Mouse (Mus musculus): ENCODE data around the gene Ccdc180. TPM values are rescaled to one million over a fixed set of nuclear protein-coding genes. Genes with fewer than 3 reads are reported as not detected.

Gene Ccdc180
- polyA plus RNA-seq, 1 experiment from 2014 or later = not detected

- Histone ChIP-seq H3K9me3 (no peaks in the 10 kb centered on the region), H3K4me3 (peak overlapping the region; percentile 3; the same call in 1 of the 2 replicates), H3K4me1 (peaks cover 6% of the 10 kb centered on the region; the same call in 1 of the 2 replicates), H3K4me2 (replicated peaks) (peak overlapping the region; percentile 29), H3K9ac (replicated peaks) (no peak overlapping the region), H3K36me3 (no peaks in the 10 kb centered on the region), H3K27ac (replicated peaks) (no peak overlapping the region), H3K27me3 (peaks cover 9% of the 10 kb centered on the region)
- ATAC-seq (ENCODE audit: low FRiP score, low read depth) = no peak
- WGBS = 20% methylated on average over 24 of the region's 24 CpGs
Observed at GRCm38 (mm10) chr4:45869021-45869815, 20.9 kb upstream of the Ccdc180 start.

GRCm38 (mm10) chr4:45872147-45872546 is 18.0 kb upstream of the Ccdc180 start:
- no CpG with 5 or more reads among the region's 2 CpGs for WGBS
- Histone ChIP-seq H3K27me3 (peaks cover 9% of the 10 kb centered on the region), H3K27ac (replicated peaks) (no peak overlapping the region), H3K36me3 (no peaks in the 10 kb centered on the region), H3K4me2 (replicated peaks) (no peak overlapping the region), H3K4me3 (no peak overlapping the region), H3K9ac (replicated peaks) (no peak overlapping the region), H3K9me3 (peaks cover 6% of the 10 kb centered on the region; the same call in 1 of the 2 replicates), H3K4me1 (peaks cover 6% of the 10 kb centered on the region; the same call in 1 of the 2 replicates)
- ATAC-seq (ENCODE audit: low FRiP score, low read depth) = no peak

- Histone ChIP-seq H3K4me1 (no peaks in the 10 kb centered on the region), H3K4me2 (replicated peaks) (no peak overlapping the region), H3K4me3 (no peak overlapping the region), H3K27ac (replicated peaks) (no peak overlapping the region), H3K36me3 (no peaks in the 10 kb centered on the region), H3K9ac (replicated peaks) (no peak overlapping the region), H3K27me3 (peaks cover 3% of the 10 kb centered on the region; the same call in 1 of the 2 replicates), H3K9me3 (peaks cover 6% of the 10 kb centered on the region; the same call in 1 of the 2 replicates)
- no peak for ATAC-seq (ENCODE audit: low FRiP score, low read depth)
- whole genome bisulfite sequencing = 47% methylated on average over 5 of the region's 5 CpGs
Observed at GRCm38 (mm10) chr4:45878929-45879328, 11.2 kb upstream of the Ccdc180 start.

GRCm38 (mm10) chr4:45882521-45882920 is 7.6 kb upstream of the Ccdc180 start:
- WGBS = 91% methylated on average over 9 of the region's 9 CpGs
- H3K27me3 ChIP-seq = peaks cover 3% of the 10 kb centered on the region; the same call in 1 of the 2 replicates
- H3K27ac ChIP-seq (replicated peaks) = no peak overlapping the region
- no peaks in the 10 kb centered on the region for H3K9me3 ChIP-seq
- H3K4me2 ChIP-seq (replicated peaks) = no peak overlapping the region
- no peaks in the 10 kb centered on the region for H3K36me3 ChIP-seq
- no peak overlapping the region for H3K4me3 ChIP-seq
- no peaks in the 10 kb centered on the region for H3K4me1 ChIP-seq
- no peak overlapping the region for H3K9ac ChIP-seq (replicated peaks)
- ATAC-seq (ENCODE audit: low FRiP score, low read depth) = no peak

GRCm38 (mm10) chr4:45883250-45883649 is 6.9 kb upstream of the Ccdc180 start:
- ATAC-seq (ENCODE audit: low FRiP score, low read depth) = no peak

GRCm38 (mm10) chr4:45889487-45889886 is 616 bp upstream of the Ccdc180 start:
- H3K4me1 ChIP-seq = peaks cover 13% of the 10 kb centered on the region
- H3K4me3 ChIP-seq = no peak overlapping the region
- H3K36me3 ChIP-seq = no peaks in the 10 kb centered on the region
- WGBS = 53% methylated on average over 6 of the region's 6 CpGs
- no peak overlapping the region for H3K9ac ChIP-seq (replicated peaks)
- H3K4me2 ChIP-seq (replicated peaks) = no peak overlapping the region
- no peak for ATAC-seq (ENCODE audit: low FRiP score, low read depth)
- H3K27ac ChIP-seq (replicated peaks) = no peak overlapping the region
- no peaks in the 10 kb centered on the region for H3K9me3 ChIP-seq
- H3K27me3 ChIP-seq = no peaks in the 10 kb centered on the region

More at GRCm38 (mm10) chr4:45883250-45883649, 6.9 kb upstream of the Ccdc180 start:
- H3K4me3 ChIP-seq = no peak overlapping the region
- no peak overlapping the region for H3K4me2 ChIP-seq (replicated peaks)
- 90% methylated on average over 16 of the region's 16 CpGs for WGBS
- H3K27me3 ChIP-seq = peaks cover 3% of the 10 kb centered on the region; the same call in 1 of the 2 replicates
- H3K9ac ChIP-seq (replicated peaks) = no peak overlapping the region
- no peaks in the 10 kb centered on the region for H3K9me3 ChIP-seq
- no peaks in the 10 kb centered on the region for H3K4me1 ChIP-seq
- H3K36me3 ChIP-seq = no peaks in the 10 kb centered on the region
- no peak overlapping the region for H3K27ac ChIP-seq (replicated peaks)

- Histone ChIP-seq H3K9ac (replicated peaks) (no peak overlapping the region), H3K4me3 (no peak overlapping the region), H3K4me1 (peaks cover 3% of the 10 kb centered on the region; the same call in 1 of the 2 replicates), H3K27me3 (peaks cover 16% of the 10 kb centered on the region; the same call in 1 of the 2 replicates), H3K4me2 (replicated peaks) (no peak overlapping the region), H3K9me3 (no peaks in the 10 kb centered on the region), H3K36me3 (no peaks in the 10 kb centered on the region), H3K27ac (replicated peaks) (no peak overlapping the region)
- 14% methylated on average over 16 of the region's 16 CpGs for WGBS
- no peak for ATAC-seq (ENCODE audit: low FRiP score, low read depth)
Observed at GRCm38 (mm10) chr4:45896425-45897081, 6.5 kb downstream of the Ccdc180 start.

DNA sequence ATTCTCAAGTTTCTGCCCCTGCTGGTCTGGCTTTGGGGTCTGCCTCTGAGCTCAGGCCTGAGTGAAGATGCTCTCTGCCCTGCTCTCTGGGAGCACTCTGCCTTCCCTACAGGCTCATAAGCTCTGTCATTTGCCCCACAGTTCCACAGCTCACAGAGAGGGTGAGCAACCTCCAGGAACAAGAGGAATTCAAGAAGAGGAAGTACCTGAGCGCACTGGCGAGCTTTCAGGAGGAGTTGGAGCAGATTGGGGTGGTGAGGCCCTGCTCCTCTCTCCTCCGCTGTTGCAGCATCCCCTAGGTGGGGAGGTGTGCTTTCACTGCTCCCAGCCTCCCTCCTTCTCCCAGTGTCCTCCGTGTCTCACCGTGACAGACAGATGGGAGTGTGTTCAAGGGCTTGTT is 8.3 kb downstream of the Ccdc180 start:
- Histone ChIP-seq H3K27me3 (peaks cover 16% of the 10 kb centered on the region; the same call in 1 of the 2 replicates), H3K27ac (replicated peaks) (no peak overlapping the region), H3K9me3 (no peaks in the 10 kb centered on the region), H3K4me1 (peaks cover 3% of the 10 kb centered on the region; the same call in 1 of the 2 replicates), H3K9ac (replicated peaks) (no peak overlapping the region), H3K36me3 (no peaks in the 10 kb centered on the region), H3K4me3 (no peak overlapping the region), H3K4me2 (replicated peaks) (no peak overlapping the region)
- ATAC-seq (ENCODE audit: low FRiP score, low read depth) = no peak
- 54% methylated on average over 5 of the region's 5 CpGs for WGBS

DNA sequence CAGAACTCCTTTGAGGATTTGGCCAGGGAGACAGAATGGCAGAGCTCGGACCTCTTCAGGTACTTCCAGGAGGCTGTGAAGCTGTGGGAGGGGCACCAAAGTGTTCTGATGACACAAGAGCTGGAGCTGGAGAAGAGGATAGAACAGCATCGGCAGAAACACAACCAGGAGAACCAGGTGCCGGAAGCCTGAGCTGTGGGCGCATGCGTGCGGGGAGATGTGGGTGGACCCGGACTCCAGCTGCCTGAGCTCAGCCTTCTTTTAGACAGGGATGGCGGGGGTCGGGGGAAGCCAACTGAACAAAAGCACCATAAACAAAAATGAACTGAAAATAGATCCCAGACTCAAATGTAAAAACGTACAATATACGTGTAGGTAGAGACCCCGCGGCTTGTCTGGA is 19.2 kb downstream of the Ccdc180 start:
- Histone ChIP-seq H3K36me3 (no peaks in the 10 kb centered on the region), H3K4me1 (no peaks in the 10 kb centered on the region), H3K4me3 (no peak overlapping the region), H3K9me3 (no peaks in the 10 kb centered on the region), H3K4me2 (replicated peaks) (no peak overlapping the region), H3K9ac (replicated peaks) (no peak overlapping the region), H3K27me3 (no peaks in the 10 kb centered on the region), H3K27ac (replicated peaks) (no peak overlapping the region)
- no peak for ATAC-seq (ENCODE audit: low FRiP score, low read depth)
- 90% methylated on average over 13 of the region's 13 CpGs for WGBS

DNA sequence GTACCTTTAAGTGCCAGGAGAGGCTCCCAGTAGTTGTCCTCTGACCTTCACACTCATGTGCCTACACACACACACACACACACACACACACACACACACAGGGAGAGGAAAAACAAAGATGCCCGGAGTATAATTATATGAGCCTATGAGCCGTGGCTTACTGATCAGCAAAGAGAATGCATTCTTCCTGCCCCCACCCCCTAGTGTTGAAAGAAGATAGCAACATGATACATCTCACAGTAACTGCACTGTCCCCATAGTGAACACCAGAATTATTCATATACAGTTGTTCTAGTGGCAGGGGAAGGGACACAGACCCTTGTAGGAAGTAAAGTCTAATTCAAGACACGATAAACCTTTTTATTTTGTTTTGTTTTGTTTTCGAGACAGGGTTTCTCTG is 19.8 kb downstream of the Ccdc180 start:
- Histone ChIP-seq H3K9me3 (no peaks in the 10 kb centered on the region), H3K36me3 (no peaks in the 10 kb centered on the region), H3K27me3 (no peaks in the 10 kb centered on the region), H3K4me3 (no peak overlapping the region), H3K4me2 (replicated peaks) (no peak overlapping the region), H3K4me1 (no peaks in the 10 kb centered on the region), H3K27ac (replicated peaks) (no peak overlapping the region), H3K9ac (replicated peaks) (no peak overlapping the region)
- no peak for ATAC-seq (ENCODE audit: low FRiP score, low read depth)
- WGBS = 74% methylated on average over 4 of the region's 4 CpGs

GRCm38 (mm10) chr4:45911256-45911655 is 21.2 kb downstream of the Ccdc180 start:
- H3K9ac ChIP-seq (replicated peaks) = no peak overlapping the region
- no peaks in the 10 kb centered on the region for H3K4me1 ChIP-seq
- H3K36me3 ChIP-seq = no peaks in the 10 kb centered on the region
- H3K27me3 ChIP-seq = no peaks in the 10 kb centered on the region
- no peaks in the 10 kb centered on the region for H3K9me3 ChIP-seq
- no peak overlapping the region for H3K27ac ChIP-seq (replicated peaks)
- WGBS = 81% methylated on average over 5 of the region's 5 CpGs
- no peak for ATAC-seq (ENCODE audit: low FRiP score, low read depth)
- no peak overlapping the region for H3K4me3 ChIP-seq
- no peak overlapping the region for H3K4me2 ChIP-seq (replicated peaks)

DNA sequence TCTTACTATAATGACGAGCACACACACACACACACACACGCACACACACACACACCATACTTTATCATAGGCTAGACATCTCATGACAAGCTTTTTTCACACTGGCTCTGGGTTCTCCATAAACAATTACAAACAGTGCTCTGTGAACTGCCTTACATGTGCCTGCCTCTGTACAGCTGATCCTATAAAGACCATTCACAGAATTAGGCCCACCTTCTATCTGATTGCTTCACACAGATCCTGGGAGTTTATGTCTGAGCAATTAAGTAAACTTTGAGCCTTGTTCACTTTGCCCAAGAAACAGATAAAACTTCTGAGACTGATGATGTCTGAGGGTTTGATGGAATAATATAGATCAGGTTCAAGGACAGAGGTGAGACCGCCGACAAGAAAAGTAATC is 21.8 kb downstream of the Ccdc180 start:
- H3K36me3 ChIP-seq = no peaks in the 10 kb centered on the region

More for the DNA sequence above, 21.8 kb downstream of the Ccdc180 start:
- 90% methylated on average over 4 of the region's 4 CpGs for WGBS
- H3K4me3 ChIP-seq = no peak overlapping the region
- H3K9me3 ChIP-seq = no peaks in the 10 kb centered on the region
- ATAC-seq (ENCODE audit: low FRiP score, low read depth) = no peak
- H3K4me1 ChIP-seq = no peaks in the 10 kb centered on the region
- no peaks in the 10 kb centered on the region for H3K27me3 ChIP-seq
- H3K4me2 ChIP-seq (replicated peaks) = no peak overlapping the region
- H3K27ac ChIP-seq (replicated peaks) = no peak overlapping the region
- no peak overlapping the region for H3K9ac ChIP-seq (replicated peaks)

Data from midbrain, embryonic 12.5 days (tissue).